Mouse (Mus musculus): Measurements from ENCODE around the gene Igfbp1. TPM values are rescaled to one million over a fixed set of nuclear protein-coding genes. Genes with fewer than 3 reads are reported as not detected.
A peak's percentile ranks its signal among the peaks of the same experiment; 100 is the strongest.
"Not testable (repeated sequence)": the region's sequence is repeated elsewhere in the genome, so short reads cannot be mapped to it uniquely, and the experiment has no call there.

Igfbp1 gene
- polyA plus RNA-seq, 1 experiment, result not detected

DNA sequence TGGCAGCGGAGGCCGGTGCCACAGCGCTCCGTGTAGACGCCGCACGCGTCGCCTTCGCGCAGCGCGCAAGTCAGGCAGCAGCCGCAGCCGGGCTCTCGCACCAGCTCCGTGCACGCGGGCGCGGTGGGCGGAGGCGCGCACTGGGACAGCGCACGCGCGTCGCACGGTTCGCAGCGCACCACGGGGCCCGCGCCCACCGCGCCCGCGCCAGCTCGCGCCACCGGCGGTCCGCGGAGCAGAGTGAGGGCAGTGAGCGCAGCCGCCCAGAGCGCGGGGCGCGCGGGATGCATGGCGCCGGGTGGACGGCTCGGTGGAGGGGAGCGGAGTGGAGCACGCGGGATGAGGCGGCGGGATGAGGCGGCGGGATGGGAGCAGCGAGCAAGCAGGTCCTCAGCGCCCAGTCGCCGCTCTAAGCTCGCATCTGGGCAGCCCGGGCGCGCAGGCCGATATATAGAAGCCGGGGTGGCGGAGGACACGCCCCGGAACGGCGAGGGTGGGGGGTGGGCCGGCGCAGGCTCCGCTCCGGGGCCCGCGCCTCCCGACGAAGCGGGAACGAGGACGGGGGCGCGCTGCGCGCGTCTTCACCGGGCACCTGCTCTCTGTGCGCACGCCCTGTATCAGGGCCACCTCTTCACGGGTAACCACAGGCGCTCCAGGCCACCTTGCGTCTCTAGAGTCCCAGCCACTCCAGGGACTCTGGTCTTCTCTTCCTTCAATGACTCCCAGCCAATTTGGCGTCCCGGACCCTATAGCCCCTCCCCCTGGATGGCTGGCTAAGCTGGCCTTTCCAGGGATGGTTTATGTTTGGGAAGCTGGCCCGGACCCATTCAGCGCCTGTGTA is 16.1 kb downstream of the Igfbp1 start, which contains the start of gene Igfbp3:
Gene Igfbp3, minus strand, starts transcription at position 423 of the 841 bp plus-strand sequence.
- H3K4me1 ChIP-seq (ENCODE audit: control insufficient read depth, insufficient read depth, insufficient read length), result no peaks in the 10 kb centered on the region; the same call in 1 of the 2 replicates
- peak within 1 kb of the TSS; percentile 43 for H3K4me3 ChIP-seq (ENCODE audit: extremely low read depth, insufficient read depth, insufficient read length)
- DNase-seq (ENCODE audit: low read depth in 1 of 2, low spot score in 2 of 2), result no peak
- TF ChIP-seq POLR2A (IDR thresholded peaks at IDR 0.05; ENCODE audit: low read depth, low read length) (no peak), CTCF (IDR thresholded peaks at IDR 0.05; ENCODE audit: extremely low read depth, insufficient read depth, insufficient read length, insufficient replicate concordance) (no peak)
- H3K27me3 ChIP-seq (ENCODE audit: control insufficient read depth, insufficient read depth, low read length), result no peaks in the 10 kb centered on the region
- H3K27ac ChIP-seq (ENCODE audit: insufficient read depth, low read length), result 0 out of 2 replicates have a peak within 1 kb of the TSS, but pooled peaks have one; percentile 35
- WGBS, result 3% methylated on average over 95 of the region's 104 CpGs
- no peaks in the 10 kb centered on the region for H3K36me3 ChIP-seq (ENCODE audit: control insufficient read depth, insufficient read depth, low read length)

GRCm38 (mm10) chr11:7214342-7214660 is 16.7 kb downstream of the Igfbp1 start:
- TF ChIP-seq POLR2A (IDR thresholded peaks at IDR 0.05; ENCODE audit: low read depth, low read length) (no peak), CTCF (IDR thresholded peaks at IDR 0.05; ENCODE audit: extremely low read depth, insufficient read depth, insufficient read length, insufficient replicate concordance) (no peak)
- Histone ChIP-seq H3K27ac (ENCODE audit: insufficient read depth, low read length) (no peak overlapping the region), H3K4me1 (ENCODE audit: control insufficient read depth, insufficient read depth, insufficient read length) (no peaks in the 10 kb centered on the region; the same call in 1 of the 2 replicates), H3K27me3 (ENCODE audit: control insufficient read depth, insufficient read depth, low read length) (no peaks in the 10 kb centered on the region), H3K36me3 (ENCODE audit: control insufficient read depth, insufficient read depth, low read length) (no peaks in the 10 kb centered on the region), H3K4me3 (ENCODE audit: extremely low read depth, insufficient read depth, insufficient read length) (no peak overlapping the region)
- DNase-seq (ENCODE audit: low read depth in 1 of 2, low spot score in 2 of 2), result no peak
- WGBS, result 6% methylated on average over 12 of the region's 12 CpGs

DNA sequence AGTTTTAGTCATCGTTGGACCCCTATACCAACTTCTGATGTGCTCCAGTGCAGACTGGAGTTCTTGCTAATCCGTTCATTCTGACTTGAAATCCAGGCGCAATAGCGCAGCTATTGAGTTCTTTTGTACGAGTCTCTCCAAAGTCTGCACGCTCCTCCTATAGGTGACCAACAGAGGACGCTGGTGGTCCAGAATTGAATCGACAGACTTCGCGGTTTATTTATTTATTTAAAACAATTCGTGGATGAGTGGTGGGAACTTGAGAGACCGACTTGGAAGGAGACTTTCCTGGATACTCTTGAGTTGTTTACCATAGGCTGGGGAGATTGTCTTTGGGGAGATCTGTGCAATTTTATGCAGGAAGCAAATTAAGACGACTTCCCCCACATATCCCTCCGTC is 17.2 kb downstream of the Igfbp1 start:
- TF ChIP-seq POLR2A (IDR thresholded peaks at IDR 0.05; ENCODE audit: low read depth, low read length) (no peak), CTCF (IDR thresholded peaks at IDR 0.05; ENCODE audit: extremely low read depth, insufficient read depth, insufficient read length, insufficient replicate concordance) (no peak)
- no peak for DNase-seq (ENCODE audit: low read depth in 1 of 2, low spot score in 2 of 2)
- 4% methylated on average over 14 of the region's 14 CpGs for WGBS
- Histone ChIP-seq H3K4me1 (ENCODE audit: control insufficient read depth, insufficient read depth, insufficient read length) (no peaks in the 10 kb centered on the region; the same call in 1 of the 2 replicates), H3K27ac (ENCODE audit: insufficient read depth, low read length) (no peak overlapping the region), H3K4me3 (ENCODE audit: extremely low read depth, insufficient read depth, insufficient read length) (no peak overlapping the region), H3K36me3 (ENCODE audit: control insufficient read depth, insufficient read depth, low read length) (no peaks in the 10 kb centered on the region), H3K27me3 (ENCODE audit: control insufficient read depth, insufficient read depth, low read length) (no peaks in the 10 kb centered on the region)

DNA sequence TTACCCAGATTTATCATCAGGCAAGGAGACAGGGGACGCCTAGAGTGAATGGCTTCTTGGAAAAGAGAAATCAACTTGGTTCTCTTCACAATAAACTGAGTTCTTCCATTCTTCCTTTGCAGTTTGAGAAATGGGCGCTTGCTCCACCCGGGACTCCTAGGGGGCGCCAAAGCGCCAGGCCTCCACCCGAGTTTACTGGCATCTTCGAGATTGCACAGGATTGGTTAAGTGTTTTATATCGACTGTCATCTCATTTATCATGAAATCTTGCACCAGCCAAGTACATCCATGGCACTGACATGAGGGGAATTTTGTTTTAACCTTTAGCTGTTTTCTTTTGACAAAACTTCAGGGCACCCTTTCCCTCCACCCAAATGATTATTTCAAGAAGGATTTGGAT is 18.1 kb downstream of the Igfbp1 start:
- DNase-seq (ENCODE audit: low read depth in 1 of 2, low spot score in 2 of 2), result no peak
- no peaks in the 10 kb centered on the region for H3K27me3 ChIP-seq (ENCODE audit: control insufficient read depth, insufficient read depth, low read length)
- H3K4me1 ChIP-seq (ENCODE audit: control insufficient read depth, insufficient read depth, insufficient read length), result no peaks in the 10 kb centered on the region; the same call in 1 of the 2 replicates
- no peak overlapping the region for H3K27ac ChIP-seq (ENCODE audit: insufficient read depth, low read length)
- WGBS, result 11% methylated on average over 8 of the region's 8 CpGs
- no peaks in the 10 kb centered on the region for H3K36me3 ChIP-seq (ENCODE audit: control insufficient read depth, insufficient read depth, low read length)
- TF ChIP-seq POLR2A (IDR thresholded peaks at IDR 0.05; ENCODE audit: low read depth, low read length) (no peak), CTCF (IDR thresholded peaks at IDR 0.05; ENCODE audit: extremely low read depth, insufficient read depth, insufficient read length, insufficient replicate concordance) (0 out of 2 replicates have a peak, but pooled peaks have one; percentile 8)
- H3K4me3 ChIP-seq (ENCODE audit: extremely low read depth, insufficient read depth, insufficient read length), result no peak overlapping the region

GRCm38 (mm10) chr11:7221826-7222225 is 24.2 kb downstream of the Igfbp1 start:
- not testable (repeated sequence) for H3K4me1 ChIP-seq (ENCODE audit: control insufficient read depth, insufficient read depth, insufficient read length); DNase-seq (ENCODE audit: low read depth in 1 of 2, low spot score in 2 of 2); H3K4me3 ChIP-seq (ENCODE audit: extremely low read depth, insufficient read depth, insufficient read length); H3K36me3 ChIP-seq (ENCODE audit: control insufficient read depth, insufficient read depth, low read length); H3K27me3 ChIP-seq (ENCODE audit: control insufficient read depth, insufficient read depth, low read length); H3K27ac ChIP-seq (ENCODE audit: insufficient read depth, low read length)
- 80% methylated on average over 8 of the region's 8 CpGs for WGBS

GRCm38 (mm10) chr11:7226200-7226599 is 28.6 kb downstream of the Igfbp1 start:
- Histone ChIP-seq H3K27ac (ENCODE audit: insufficient read depth, low read length) (no peak overlapping the region), H3K4me1 (ENCODE audit: control insufficient read depth, insufficient read depth, insufficient read length) (no peaks in the 10 kb centered on the region), H3K27me3 (ENCODE audit: control insufficient read depth, insufficient read depth, low read length) (no peaks in the 10 kb centered on the region), H3K4me3 (ENCODE audit: extremely low read depth, insufficient read depth, insufficient read length) (no peak overlapping the region), H3K36me3 (ENCODE audit: control insufficient read depth, insufficient read depth, low read length) (no peaks in the 10 kb centered on the region)
- no peak for DNase-seq (ENCODE audit: low read depth in 1 of 2, low spot score in 2 of 2)
- no peak for TF ChIP-seq POLR2A (IDR thresholded peaks at IDR 0.05; ENCODE audit: low read depth, low read length)
- no peak for TF ChIP-seq CTCF (IDR thresholded peaks at IDR 0.05; ENCODE audit: extremely low read depth, insufficient read depth, insufficient read length, insufficient replicate concordance)
- 90% methylated on average over 2 of the region's 2 CpGs for WGBS

All from spleen, adult 2 months (tissue).